Mouse (Mus musculus): ENCODE measurements around the gene Il21r.

GRCm38 (mm10) chr7:125577486-125578088 lies 25.6 kb upstream of the Il21r start:
- TF ChIP-seq CTCF (IDR thresholded peaks at IDR 0.05 in 2 of 3, conservative IDR thresholded peaks at IDR 0.05 in 1 of 3; ENCODE audit: control insufficient read depth in 1 of 3, insufficient read depth in 1 of 3, low read depth in 2 of 3, low read length in 3 of 3, poor library complexity in 1 of 3, severe bottlenecking in 1 of 3) (no peak; a peak in 1 of 6 replicates), MEF2A (IDR thresholded peaks at IDR 0.05; ENCODE audit: extremely low read depth, insufficient replicate concordance, low read depth, low read length, poor library complexity, severe bottlenecking) (no peak), KAT2A (conservative IDR thresholded peaks at IDR 0.05; ENCODE audit: low read depth, low read length) (no peak), POLR2A (IDR thresholded peaks at IDR 0.05; ENCODE audit: control insufficient read depth in 1 of 2, insufficient read depth in 1 of 2, low read depth in 1 of 2, low read length in 2 of 2, poor library complexity in 1 of 2) (no peak), ZNF384 (IDR thresholded peaks at IDR 0.05; ENCODE audit: low read depth, low read length) (no peak), POLR2AphosphoS2 (IDR thresholded peaks at IDR 0.05; ENCODE audit: low read length) (no peak), ZC3H11A (IDR thresholded peaks at IDR 0.05; ENCODE audit: low read depth, low read length) (no peak), TAL1 (IDR thresholded peaks at IDR 0.05; ENCODE audit: low read length) (no peak), RAD21 (IDR thresholded peaks at IDR 0.05; ENCODE audit: low read depth, low read length) (no peak), UBTF (IDR thresholded peaks at IDR 0.05; ENCODE audit: borderline replicate concordance, insufficient read depth, low read depth, low read length) (no peak)
